Mouse (Mus musculus) c-Kit-positive CD71-positive TER-119-negative erythroid progenitor cells, embryonic 14.5 days (primary cell): ENCODE measurements around the gene Smap2.
"Not testable (repeated sequence)": the region's sequence is repeated elsewhere in the genome, so short reads cannot be mapped to it uniquely, and the experiment has no call there.

Experiments used
- DNase-seq: peaks from one replicate; pipeline ENCODE4 v3.0.0-alpha.2; 2013; ENCODE audit warnings: low read depth

Smap2 gene

GRCm38 (mm10) chr4:121016928-121017657, at the start of gene Smap2:
Gene Smap2, minus strand, starts transcription at chr4:121017247.
- DNase-seq: peak; percentile 99

GRCm38 (mm10) chr4:121065336-121065735, 48.3 kb upstream of the Smap2 start:
- DNase-seq: no peak

- not testable (repeated sequence) for DNase-seq
These were observed 42.2 kb upstream of the Smap2 start for GRCm38 (mm10) chr4:121059218-121059617.

- no peak for DNase-seq
These were observed 40.0 kb upstream of the Smap2 start for GRCm38 (mm10) chr4:121057032-121057431.

- no peak for DNase-seq
These were observed 39.3 kb upstream of the Smap2 start for GRCm38 (mm10) chr4:121056342-121056741.

GRCm38 (mm10) chr4:121052454-121053323, 35.6 kb upstream of the Smap2 start:
- DNase-seq: no peak

GRCm38 (mm10) chr4:121051863-121052262, 34.8 kb upstream of the Smap2 start:
- no peak for DNase-seq

GRCm38 (mm10) chr4:121042946-121043345, 25.9 kb upstream of the Smap2 start:
- DNase-seq: no peak

GRCm38 (mm10) chr4:121042472-121042871, 25.4 kb upstream of the Smap2 start:
- no peak for DNase-seq

GRCm38 (mm10) chr4:121040897-121041671, 24.0 kb upstream of the Smap2 start:
- peak; percentile 38 for DNase-seq

GRCm38 (mm10) chr4:121040323-121040722, 23.3 kb upstream of the Smap2 start:
- DNase-seq: no peak

GRCm38 (mm10) chr4:121039331-121040115, 22.5 kb upstream of the Smap2 start, which contains the start of gene Col9a2:
Gene Col9a2, plus strand, starts transcription at chr4:121039385.
- DNase-seq: no peak

GRCm38 (mm10) chr4:121033006-121033405, 16.0 kb upstream of the Smap2 start:
- DNase-seq: no peak

- DNase-seq: no peak
These were observed 14.4 kb upstream of the Smap2 start for GRCm38 (mm10) chr4:121031440-121031839.

GRCm38 (mm10) chr4:121029632-121030031, 12.6 kb upstream of the Smap2 start:
- no peak for DNase-seq

GRCm38 (mm10) chr4:121028659-121029392, 11.8 kb upstream of the Smap2 start:
- peak; percentile 70 for DNase-seq

GRCm38 (mm10) chr4:121028146-121028545, 11.1 kb upstream of the Smap2 start:
- no peak for DNase-seq

GRCm38 (mm10) chr4:121025681-121026080, 8.6 kb upstream of the Smap2 start:
- DNase-seq: no peak

GRCm38 (mm10) chr4:121023941-121024340, 6.9 kb upstream of the Smap2 start:
- DNase-seq: no peak

GRCm38 (mm10) chr4:121023464-121023863, 6.4 kb upstream of the Smap2 start:
- DNase-seq: no peak

GRCm38 (mm10) chr4:121021911-121022310, 4.9 kb upstream of the Smap2 start:
- DNase-seq: no peak
